Mouse (Mus musculus): ENCODE results near the gene Tex101. TPM values are rescaled to one million over a fixed set of nuclear protein-coding genes. Genes with fewer than 3 reads are reported as not detected.
A peak's percentile ranks its signal among the peaks of the same experiment; 100 is the strongest.
"Not testable (repeated sequence)": the region's sequence is repeated elsewhere in the genome, so short reads cannot be mapped to it uniquely, and the experiment has no call there.

Gene Tex101
- total RNA-seq, 2 experiments from 2014 or later = not detected

DNA sequence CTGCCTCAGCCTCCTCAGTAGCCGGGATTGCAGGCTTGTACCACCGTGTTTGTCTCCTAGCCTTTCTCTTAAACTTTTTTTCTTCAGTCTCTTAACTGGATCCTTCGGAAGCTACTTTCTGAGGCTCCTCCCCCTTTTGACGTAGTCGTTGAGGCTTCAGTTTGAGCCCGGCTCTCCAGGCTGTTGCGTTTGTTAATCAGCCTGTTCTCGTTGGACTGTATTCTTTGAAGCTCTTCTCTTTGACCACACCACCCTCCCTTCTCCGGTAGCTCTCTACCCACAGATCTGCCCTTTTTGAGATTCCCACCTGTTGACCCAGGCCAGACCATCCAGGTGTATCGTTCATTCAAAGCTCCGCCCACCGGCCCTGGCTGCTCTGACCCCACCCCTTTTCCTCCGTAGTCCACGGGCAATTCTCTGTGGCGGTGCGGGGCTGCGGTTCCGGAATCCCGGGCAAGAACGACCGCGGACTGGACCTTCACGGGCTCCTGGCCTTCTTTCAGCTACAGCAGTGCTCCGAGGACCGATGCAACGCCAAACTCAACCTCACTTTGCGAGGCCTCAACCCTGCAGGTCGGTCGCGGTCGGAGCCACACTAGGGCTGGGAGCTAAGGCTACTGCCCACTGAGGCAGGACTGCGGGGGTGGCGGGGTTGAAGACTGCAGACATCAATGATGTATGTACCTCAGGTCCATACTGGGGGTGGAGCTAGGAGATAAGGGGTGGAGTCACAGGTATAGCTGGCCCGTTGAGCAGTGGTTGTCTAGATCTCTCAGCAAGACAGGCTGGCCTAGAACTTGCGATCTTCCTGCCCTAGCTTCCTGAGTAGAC lies 38.2 kb downstream of the Tex101 start:
- peak; percentile 53 for ATAC-seq (replicated peaks; ENCODE audit: poor library complexity, severe bottlenecking)

DNA sequence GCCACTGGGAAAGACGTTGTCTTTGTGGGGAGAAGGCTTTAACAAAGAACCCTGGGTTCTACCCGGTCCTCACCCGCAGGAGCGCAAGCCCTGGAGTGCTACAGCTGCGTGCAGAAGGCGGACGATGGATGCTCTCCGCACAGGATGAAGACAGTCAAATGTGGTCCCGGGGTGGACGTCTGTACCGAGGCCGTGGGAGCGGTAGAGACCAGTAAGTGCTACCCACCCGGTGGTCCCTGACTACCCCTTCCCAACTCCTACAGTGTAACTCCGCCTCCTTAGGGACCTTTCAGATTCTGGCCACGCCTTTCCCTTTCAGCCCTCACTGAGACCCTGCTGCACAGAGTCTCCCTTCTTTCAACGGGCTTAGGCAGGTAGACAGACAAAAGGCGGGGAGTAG lies 39.4 kb downstream of the Tex101 start:
- ATAC-seq (replicated peaks; ENCODE audit: poor library complexity, severe bottlenecking) = peak; percentile 13; the same call in 1 of the 2 replicates

DNA sequence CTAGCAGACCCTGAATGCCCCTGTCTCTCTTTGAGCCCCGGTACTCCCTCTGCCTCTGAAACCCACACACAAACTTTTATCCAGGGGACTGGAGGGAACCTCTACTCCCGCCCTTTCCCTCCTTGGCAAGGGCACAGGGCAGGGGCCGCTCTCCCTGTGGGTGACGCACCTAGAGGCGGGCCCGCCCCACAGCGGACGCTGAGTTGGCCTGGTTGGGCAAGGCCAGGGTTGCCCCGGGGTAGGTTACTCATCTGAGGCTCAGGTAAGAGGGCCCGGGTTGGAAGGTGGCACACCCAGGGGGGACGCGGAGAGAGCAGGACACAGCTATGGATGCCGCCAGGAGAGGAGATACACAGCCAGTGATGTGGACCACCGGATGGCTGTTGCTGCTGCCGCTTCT lies 40.2 kb downstream of the Tex101 start, which contains the start of gene Lypd3:
Lypd3 (plus strand) TSS at position 287 of the 400 bp plus-strand sequence.
- no peak for ATAC-seq (replicated peaks; ENCODE audit: poor library complexity, severe bottlenecking)

DNA sequence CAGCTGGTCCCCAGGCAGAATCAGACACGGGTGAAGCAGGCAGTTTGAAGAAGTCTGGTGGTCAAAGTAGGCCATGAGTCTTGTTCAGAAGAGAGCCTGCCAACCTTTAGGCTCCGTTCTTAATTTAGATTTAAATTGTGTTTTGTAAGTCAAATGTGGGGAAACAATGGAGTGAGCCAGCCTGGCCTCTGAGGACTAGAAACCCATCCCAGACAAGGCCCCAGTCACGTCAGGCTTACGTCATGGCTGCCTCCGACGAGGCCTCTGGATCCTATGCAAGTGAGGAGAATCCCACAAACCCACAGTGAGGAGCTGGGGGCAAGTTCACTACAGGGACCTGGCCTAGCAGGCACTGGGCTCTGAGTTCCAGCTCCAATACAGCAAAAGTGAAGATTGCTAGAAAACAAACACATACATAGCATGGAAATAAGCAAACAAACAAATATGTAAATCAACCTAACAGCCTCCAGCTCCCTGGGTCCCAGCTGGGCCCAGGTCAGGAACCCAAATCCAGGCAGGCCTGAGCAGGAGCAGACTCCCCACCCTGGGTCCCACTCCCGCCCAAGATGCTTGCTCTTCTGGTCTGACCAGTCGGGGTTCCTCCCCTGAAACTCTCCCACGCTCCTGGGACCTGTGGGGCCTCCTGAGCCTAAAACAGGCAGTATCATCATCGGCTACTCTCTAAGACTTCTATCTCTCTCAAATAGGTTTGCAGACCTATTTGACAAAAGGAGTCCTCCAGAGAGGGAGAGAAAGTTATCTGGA lies 46.2 kb downstream of the Tex101 start:
- ATAC-seq (replicated peaks; ENCODE audit: poor library complexity, severe bottlenecking) = no peak

DNA sequence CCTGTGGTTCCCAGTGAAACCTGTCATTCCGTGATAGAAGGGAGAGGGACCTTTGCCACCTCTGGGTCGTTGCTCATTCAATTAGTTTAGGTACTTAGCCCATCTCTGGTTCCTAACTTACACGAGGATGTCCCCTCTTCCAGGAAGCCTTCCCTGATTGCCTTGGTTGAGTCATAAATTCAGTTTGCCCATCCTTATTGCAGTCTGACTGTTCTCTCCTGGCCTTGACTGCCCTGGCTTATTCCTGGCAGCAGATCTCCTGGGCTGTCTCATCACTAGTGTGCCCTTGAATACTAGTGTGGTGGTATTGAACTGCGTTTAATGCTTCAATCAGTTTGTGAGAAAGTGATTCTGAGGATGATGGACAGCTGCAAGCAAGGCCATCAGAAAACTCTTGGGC lies 46.8 kb downstream of the Tex101 start:
- no peak for ATAC-seq (replicated peaks; ENCODE audit: poor library complexity, severe bottlenecking)

DNA sequence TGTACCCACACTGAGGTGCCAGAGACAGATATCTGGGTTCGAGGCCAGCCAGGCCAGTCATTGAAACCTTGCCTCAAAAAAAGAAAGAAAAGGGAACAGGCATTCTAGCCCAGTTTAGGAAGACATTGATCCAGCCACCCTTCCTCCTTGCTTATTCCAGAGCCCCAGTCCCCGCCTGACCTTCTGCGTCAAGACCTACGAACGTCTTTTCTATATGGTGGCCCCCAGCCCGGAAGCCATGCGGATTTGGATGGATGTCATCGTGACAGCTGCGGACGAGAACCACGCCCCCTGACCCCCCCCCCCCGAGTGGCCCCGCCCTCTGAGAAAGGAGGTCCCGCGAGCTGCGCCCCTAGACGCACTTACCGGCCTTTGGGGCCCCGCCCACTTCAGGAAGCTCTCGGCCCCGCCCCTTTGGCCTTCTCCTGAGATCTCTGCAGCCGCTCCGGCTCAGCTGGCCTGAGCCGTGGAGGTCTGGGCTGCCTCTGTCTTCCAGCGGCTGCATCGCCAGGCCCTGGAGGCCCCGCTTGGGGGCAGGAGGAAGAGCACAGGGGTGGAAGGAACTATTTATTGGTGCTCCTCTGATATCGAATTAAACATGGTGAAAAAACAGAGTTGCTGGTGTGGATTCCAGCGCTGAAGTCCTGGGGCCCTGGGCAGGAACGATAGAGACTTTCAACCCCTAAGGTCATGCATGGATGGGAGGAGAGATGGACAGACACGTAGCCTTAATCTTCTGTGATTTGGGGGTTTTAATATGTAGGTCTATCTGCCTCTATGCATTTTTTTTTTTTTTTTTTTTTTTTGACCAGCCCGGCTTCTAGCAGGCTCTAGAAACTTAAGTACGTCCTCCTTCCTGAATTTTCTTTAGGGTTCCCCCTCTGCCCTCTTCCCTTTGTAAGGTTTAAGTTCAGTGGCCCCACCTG lies 47.5 kb downstream of the Tex101 start:
- peak; percentile 92 for ATAC-seq (replicated peaks; ENCODE audit: poor library complexity, severe bottlenecking)

DNA sequence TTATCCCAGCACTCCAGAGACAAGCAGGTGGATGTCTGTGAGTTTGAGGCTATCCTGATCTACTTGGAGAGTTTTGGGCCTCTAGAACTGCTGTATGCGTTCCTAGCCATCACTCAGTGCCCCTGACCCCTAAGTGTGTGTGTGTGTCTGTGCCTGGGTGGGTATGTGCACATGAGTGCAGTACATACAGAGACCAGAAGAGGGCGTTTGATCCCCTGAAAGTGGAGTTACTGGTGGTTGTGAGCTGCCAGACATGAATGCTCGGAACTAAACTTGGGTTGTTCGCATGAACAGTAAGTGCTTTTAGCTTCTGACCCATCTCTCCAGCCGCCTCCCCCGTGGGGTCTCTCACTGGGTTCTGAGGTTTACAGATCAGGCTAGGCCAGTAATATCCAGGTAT lies 53.5 kb downstream of the Tex101 start:
- ATAC-seq (replicated peaks; ENCODE audit: poor library complexity, severe bottlenecking) = no peak

DNA sequence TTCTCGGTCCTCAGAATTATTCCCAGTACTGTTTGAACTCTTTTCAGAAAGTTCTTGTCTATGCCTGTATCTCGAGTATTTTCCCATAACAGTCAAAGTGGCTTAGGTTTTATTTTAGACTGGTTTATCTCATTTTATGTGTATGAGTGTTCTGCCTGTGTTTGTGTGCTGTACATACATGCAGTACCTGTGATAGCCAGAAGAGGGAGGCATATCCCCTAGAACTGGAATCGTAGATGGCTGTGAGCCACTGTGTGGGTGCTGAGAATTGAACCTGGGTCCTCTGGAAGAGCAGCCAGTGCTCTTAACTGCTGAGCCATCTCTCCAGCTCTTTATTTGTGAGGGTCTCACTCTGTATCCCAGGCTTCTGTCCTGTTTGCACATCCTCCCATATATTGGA lies 55.3 kb downstream of the Tex101 start:
- ATAC-seq (replicated peaks; ENCODE audit: poor library complexity, severe bottlenecking) = no peak

DNA sequence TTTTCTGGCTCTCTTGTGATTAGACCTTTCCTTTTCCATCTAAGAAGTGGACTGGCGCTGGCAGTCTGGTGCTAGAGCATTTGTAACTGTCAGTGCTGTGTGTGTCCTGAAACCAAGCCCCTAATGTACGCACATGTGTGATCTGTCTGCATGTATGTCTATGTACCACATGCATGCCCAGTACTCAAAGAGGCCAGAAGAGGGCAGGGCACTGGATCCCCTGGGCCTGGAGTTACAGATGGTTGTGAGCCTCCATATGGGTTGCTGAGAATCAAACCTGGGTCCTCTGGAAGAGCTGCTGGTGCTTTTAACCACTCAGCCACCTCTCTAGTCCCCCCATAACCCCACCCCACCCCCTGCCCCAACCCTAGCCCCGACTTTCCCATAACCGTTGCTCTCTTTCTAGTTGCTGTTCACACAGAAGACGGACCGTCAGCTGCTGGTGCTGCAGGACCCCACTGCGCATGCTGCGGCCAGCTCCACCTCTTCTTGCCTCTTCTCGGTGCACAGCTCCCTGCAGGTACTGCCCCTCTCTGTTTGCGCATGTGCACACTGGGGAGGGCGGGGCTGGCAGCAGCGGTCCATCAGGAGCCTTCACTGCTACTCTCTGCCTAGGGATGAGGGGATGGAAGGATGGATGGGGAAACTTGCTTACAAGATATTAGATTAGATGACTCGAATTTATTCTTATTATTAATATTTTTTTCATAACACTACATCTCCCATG lies 56.6 kb downstream of the Tex101 start:
- no peak for ATAC-seq (replicated peaks; ENCODE audit: poor library complexity, severe bottlenecking)

DNA sequence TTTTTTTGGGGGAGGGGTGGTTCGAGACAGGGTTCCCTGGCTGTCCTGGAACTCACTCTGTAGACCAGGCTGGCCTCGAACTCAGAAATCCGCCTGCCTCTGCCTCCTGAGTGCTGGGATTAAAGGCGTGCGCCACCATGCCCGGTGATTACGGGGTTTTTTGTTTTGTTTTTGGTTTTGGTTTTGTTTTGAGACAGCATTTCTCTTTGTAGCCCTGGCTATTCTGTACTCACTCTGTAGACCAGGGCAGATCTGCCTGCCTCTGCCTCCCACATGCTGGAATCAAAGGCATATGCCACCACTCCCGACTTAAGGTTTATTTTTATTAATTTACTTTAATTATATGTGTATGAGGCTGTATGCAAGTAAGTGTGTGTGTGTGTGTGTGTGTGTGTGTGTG lies 58.1 kb downstream of the Tex101 start:
- not testable (repeated sequence) for ATAC-seq (replicated peaks; ENCODE audit: poor library complexity, severe bottlenecking)

Other genes starting within 250 kb of the Tex101 start
- gene Irgc1, start 224.4 kb downstream of the Tex101 start, total RNA-seq (2014; fragmentation: Nextera tagmentation) = not detected in 2 replicates
- gene Irgc1, start 224.4 kb downstream of the Tex101 start, total RNA-seq (2017) = not detected in 2 replicates
- 19.0 and 20.5 TPM in 2 replicates for gene Plaur, start 214.2 kb downstream of the Tex101 start, total RNA-seq (2014; fragmentation: Nextera tagmentation)
- gene Plaur, start 214.2 kb downstream of the Tex101 start, total RNA-seq (2017) = 23.9 and 26.2 TPM in 2 replicates
- gene Cadm4, start 194.7 kb downstream of the Tex101 start, total RNA-seq (2014; fragmentation: Nextera tagmentation) = not detected in 2 replicates
- not detected in 2 replicates for gene Cadm4, start 194.7 kb downstream of the Tex101 start, total RNA-seq (2017)
- 1.5 and 4.0 TPM in 2 replicates for gene Zfp428, start 169.7 kb downstream of the Tex101 start, total RNA-seq (2014; fragmentation: Nextera tagmentation)
- gene Zfp428, start 169.7 kb downstream of the Tex101 start, total RNA-seq (2017) = 2.2 and 2.7 TPM in 2 replicates
- gene AC161166.1, start 164.2 kb downstream of the Tex101 start, total RNA-seq (2014; fragmentation: Nextera tagmentation) = not detected in 2 replicates
- gene AC161166.1, start 164.2 kb downstream of the Tex101 start, total RNA-seq (2017) = not detected in 2 replicates
- gene Irgq, start 146.0 kb downstream of the Tex101 start, total RNA-seq (2014; fragmentation: Nextera tagmentation) = 5.1 and 5.9 TPM in 2 replicates
- 3.3 and 4.2 TPM in 2 replicates for gene Irgq, start 146.0 kb downstream of the Tex101 start, total RNA-seq (2017)
- not detected in 2 replicates for gene Pinlyp, start 130.6 kb downstream of the Tex101 start, total RNA-seq (2014; fragmentation: Nextera tagmentation)
- not detected in 2 replicates for gene Pinlyp, start 130.6 kb downstream of the Tex101 start, total RNA-seq (2017)
- 72.6 and 80.6 TPM in 2 replicates for gene Xrcc1, start 130.4 kb downstream of the Tex101 start, total RNA-seq (2014; fragmentation: Nextera tagmentation)
- gene Xrcc1, start 130.4 kb downstream of the Tex101 start, total RNA-seq (2017) = 38.6 and 40.9 TPM in 2 replicates
- gene Ethe1, start 89.1 kb downstream of the Tex101 start, total RNA-seq (2014; fragmentation: Nextera tagmentation) = 50.4 and 71.3 TPM in 2 replicates
- gene Ethe1, start 89.1 kb downstream of the Tex101 start, total RNA-seq (2017) = 23.4 and 28.3 TPM in 2 replicates
- gene Zfp575, start 89.0 kb downstream of the Tex101 start, total RNA-seq (2014; fragmentation: Nextera tagmentation) = 0.41 and 0.75 TPM in 2 replicates
- gene Zfp575, start 89.0 kb downstream of the Tex101 start, total RNA-seq (2017) = not detected in 2 replicates
- 1.8 and 6.4 TPM in 2 replicates for gene Phldb3, start 65.9 kb downstream of the Tex101 start, total RNA-seq (2014; fragmentation: Nextera tagmentation)
- 7.6 and 13.5 TPM in 2 replicates for gene Phldb3, start 65.9 kb downstream of the Tex101 start, total RNA-seq (2017)
- not detected in 2 replicates for gene Lypd3, start 40.1 kb downstream of the Tex101 start, total RNA-seq (2014; fragmentation: Nextera tagmentation)
- gene Lypd3, start 40.1 kb downstream of the Tex101 start, total RNA-seq (2017) = not detected in 2 replicates
- gene BC049730, start 32.6 kb upstream of the Tex101 start, total RNA-seq (2014; fragmentation: Nextera tagmentation) = not detected in 2 replicates
- gene BC049730, start 32.6 kb upstream of the Tex101 start, total RNA-seq (2017) = not detected in 2 replicates
- not detected in 2 replicates for gene Gm4763, start 50.2 kb upstream of the Tex101 start, total RNA-seq (2014; fragmentation: Nextera tagmentation)
- not detected in 2 replicates for gene Gm4763, start 50.2 kb upstream of the Tex101 start, total RNA-seq (2017)
- 0.43 and 1.3 TPM in 2 replicates for gene Cd177, start 83.6 kb upstream of the Tex101 start, total RNA-seq (2014; fragmentation: Nextera tagmentation)
- 18.1 and 21.1 TPM in 2 replicates for gene Cd177, start 83.6 kb upstream of the Tex101 start, total RNA-seq (2017)
- not detected in 2 replicates for gene Ceacam10, start 100.5 kb upstream of the Tex101 start, total RNA-seq (2014; fragmentation: Nextera tagmentation)
- 0.82 and 4.9 TPM in 2 replicates for gene Ceacam10, start 100.5 kb upstream of the Tex101 start, total RNA-seq (2017)
- 3.2 and 7.1 TPM in 2 replicates for gene Gm9844, start 185.5 kb upstream of the Tex101 start, total RNA-seq (2014; fragmentation: Nextera tagmentation)
- 3.6 and 12.8 TPM in 2 replicates for gene Gm9844, start 185.5 kb upstream of the Tex101 start, total RNA-seq (2017)
- gene Lypd4, start 193.3 kb upstream of the Tex101 start, total RNA-seq (2014; fragmentation: Nextera tagmentation) = not detected in 2 replicates
- gene Lypd4, start 193.3 kb upstream of the Tex101 start, total RNA-seq (2017) = not detected in 2 replicates
- gene Dmrtc2, start 193.4 kb upstream of the Tex101 start, total RNA-seq (2014; fragmentation: Nextera tagmentation) = not detected in 2 replicates
- not detected in 2 replicates for gene Dmrtc2, start 193.4 kb upstream of the Tex101 start, total RNA-seq (2017)
- gene Rps19, start 207.7 kb upstream of the Tex101 start, total RNA-seq (2014; fragmentation: Nextera tagmentation) = 4,360 and 4,453 TPM in 2 replicates
- gene Rps19, start 207.7 kb upstream of the Tex101 start, total RNA-seq (2017) = 1,417 and 1,663 TPM in 2 replicates
- not detected in 2 replicates for gene Cd79a, start 220.7 kb upstream of the Tex101 start, total RNA-seq (2014; fragmentation: Nextera tagmentation)
- gene Cd79a, start 220.7 kb upstream of the Tex101 start, total RNA-seq (2017) = not detected in 2 replicates
- gene Arhgef1, start 226.2 kb upstream of the Tex101 start, total RNA-seq (2014; fragmentation: Nextera tagmentation) = 81.5 and 141 TPM in 2 replicates
- gene Arhgef1, start 226.2 kb upstream of the Tex101 start, total RNA-seq (2017) = 36.5 and 50.2 TPM in 2 replicates